Mouse (Mus musculus) bone marrow, adult 2 months (tissue): ENCODE results near the gene Il12a. TPM values are rescaled to one million over a fixed set of nuclear protein-coding genes. Genes with fewer than 3 reads are reported as not detected.
"Not testable (repeated sequence)": the region's sequence is repeated elsewhere in the genome, so short reads cannot be mapped to it uniquely, and the experiment has no call there.

Experiments used
- H3K27ac ChIP-seq: fragments of 200-500 bp; 2 replicates; pipeline ENCODE4 v1.5.1; 2012; ENCODE audit warnings: low read depth, mild to moderate bottlenecking, control low read depth, inconsistent platforms, low read length; ENCODE audit not compliant: control insufficient read depth, poor library complexity, insufficient read depth
- H3K4me1 ChIP-seq: fragments of 200-500 bp; 2 replicates; pipeline ENCODE4 v1.6.1; 2011; ENCODE audit warnings: low read length; ENCODE audit not compliant: control insufficient read depth, insufficient read depth
- H3K4me3 ChIP-seq: fragments of 200-500 bp; replicated peaks from 2 replicates; pipeline ENCODE3; 2011; ENCODE audit warnings: mild to moderate bottlenecking, low read depth, low read length, control low read depth; ENCODE audit not compliant: control insufficient read depth
- CTCF ChIP-seq: fragments of 200-500 bp; IDR thresholded peaks from 2 replicates; pipeline ENCODE4 v1.5.1; 2011; ENCODE audit warnings: low read length, control low read depth; ENCODE audit not compliant: control insufficient read depth, insufficient read depth
- POLR2A ChIP-seq: fragments of 200-500 bp; IDR thresholded peaks from 2 replicates; pipeline ENCODE4 v1.6.1; 2011; ENCODE audit warnings: low read depth, mild to moderate bottlenecking, control low read depth, low read length, borderline replicate concordance; ENCODE audit not compliant: control insufficient read depth
- WGBS: fragments of 180-500 bp; shearing (Covaris S2); methylation state at CpG from one replicate; pipeline ENCODE4 v1.1.7; 2018; 5-methylcytosine and 5-hydroxymethylcytosine counted together
- polyA plus RNA-seq: library from polyadenylated mRNA; stranded (reverse); fragments of >200 nt; gene quantifications from 2 replicates; pipeline ENCODE4 v1.2.4, GENCODE M21; 2011; ENCODE audit warnings: low replicate concordance; ENCODE audit not compliant: missing spikeins, insufficient read depth, insufficient read length

The Il12a gene
- polyA plus RNA-seq, 1 experiment, result 14.5 TPM

GRCm38 (mm10) chr3:68706307-68706706 is 15.9 kb downstream of the Il12a start:
- WGBS, result 48% methylated on average over 10 of the region's 10 CpGs
- peaks cover 8% of the 10 kb centered on the region for H3K4me1 ChIP-seq
- H3K27ac ChIP-seq, result no peak overlapping the region
- no peak overlapping the region for H3K4me3 ChIP-seq
- TF ChIP-seq CTCF, result no peak
- TF ChIP-seq POLR2A, result no peak

- Histone ChIP-seq H3K4me3 (no peak overlapping the region), H3K27ac (no peak overlapping the region), H3K4me1 (peaks cover 8% of the 10 kb centered on the region)
- TF ChIP-seq CTCF (peak; percentile 45; the same call in 1 of the 2 replicates), POLR2A (no peak)
- WGBS, result 50% methylated on average over 8 of the region's 8 CpGs
Measured at GRCm38 (mm10) chr3:68708230-68708629, 17.8 kb downstream of the Il12a start.

GRCm38 (mm10) chr3:68709198-68709797 is 18.9 kb downstream of the Il12a start:
- 3% methylated on average over 9 of the region's 9 CpGs for WGBS
- no peak overlapping the region for H3K27ac ChIP-seq
- peaks cover 6% of the 10 kb centered on the region for H3K4me1 ChIP-seq
- no peak for TF ChIP-seq POLR2A
- TF ChIP-seq CTCF, result peak; percentile 94
- peak overlapping the region; percentile 32 for H3K4me3 ChIP-seq

GRCm38 (mm10) chr3:68710436-68710835 is 20.0 kb downstream of the Il12a start:
- peaks cover 4% of the 10 kb centered on the region for H3K4me1 ChIP-seq
- no peak for TF ChIP-seq CTCF
- TF ChIP-seq POLR2A, result no peak
- no peak overlapping the region for H3K27ac ChIP-seq
- H3K4me3 ChIP-seq, result no peak overlapping the region
- 71% methylated on average over 1 of the region's 1 CpGs for WGBS

- TF ChIP-seq CTCF (no peak), POLR2A (no peak)
- H3K27ac ChIP-seq, result no peak overlapping the region
- no peak overlapping the region for H3K4me3 ChIP-seq
- peaks cover 2% of the 10 kb centered on the region; the same call in 1 of the 2 replicates for H3K4me1 ChIP-seq
- 83% methylated on average over 5 of the region's 5 CpGs for WGBS
Measured at GRCm38 (mm10) chr3:68711510-68711909, 21.1 kb downstream of the Il12a start.

- TF ChIP-seq CTCF, result no peak
- TF ChIP-seq POLR2A, result no peak
- peaks cover 1% of the 10 kb centered on the region; the same call in 1 of the 2 replicates for H3K4me1 ChIP-seq
- peak overlapping the region; percentile 35 for H3K4me3 ChIP-seq
- H3K27ac ChIP-seq, result no peak overlapping the region
- WGBS, result 5% methylated on average over 7 of the region's 7 CpGs
Measured at GRCm38 (mm10) chr3:68713550-68713949, 23.1 kb downstream of the Il12a start.

- TF ChIP-seq CTCF, result peak; percentile 57
- 16% methylated on average over 5 of the region's 5 CpGs for WGBS
- not testable (repeated sequence) for H3K4me1 ChIP-seq, H3K4me3 ChIP-seq, H3K27ac ChIP-seq
Measured at GRCm38 (mm10) chr3:68717346-68717745, 26.9 kb downstream of the Il12a start.

GRCm38 (mm10) chr3:68719229-68719819 is 28.9 kb downstream of the Il12a start:
- no peak overlapping the region for H3K27ac ChIP-seq
- no peak overlapping the region for H3K4me3 ChIP-seq
- WGBS, result 73% methylated on average over 8 of the region's 8 CpGs
- no peaks in the 10 kb centered on the region for H3K4me1 ChIP-seq
- no peak for TF ChIP-seq CTCF

GRCm38 (mm10) chr3:68720258-68720657 is 29.8 kb downstream of the Il12a start:
- no peak overlapping the region for H3K4me3 ChIP-seq
- peak; percentile 70 for TF ChIP-seq CTCF
- no peak for TF ChIP-seq POLR2A
- H3K4me1 ChIP-seq, result no peaks in the 10 kb centered on the region
- 48% methylated on average over 13 of the region's 13 CpGs for WGBS
- H3K27ac ChIP-seq, result no peak overlapping the region
